Mouse (Mus musculus) CD4-positive, CD25-positive, alpha-beta regulatory T cell, adult 2 months (primary cell): ENCODE measurements around the gene Serpinh1.
A peak's percentile ranks its signal among the peaks of the same experiment; 100 is the strongest.

Experiments
- DNase-seq: peaks from one replicate; pipeline ENCODE4 v3.0.0-alpha.2; 2012; ENCODE audit warnings: low read depth, low spot score

The Serpinh1 gene

GRCm38 (mm10) chr7:99374325-99374724 lies 21.3 kb upstream of the Serpinh1 start:
- DNase-seq: peak; percentile 27

GRCm38 (mm10) chr7:99366716-99367115 lies 13.7 kb upstream of the Serpinh1 start:
- no peak for DNase-seq

- DNase-seq: peak; percentile 79
Observed at GRCm38 (mm10) chr7:99365069-99365468, 12.0 kb upstream of the Serpinh1 start.

- no peak for DNase-seq
Observed at GRCm38 (mm10) chr7:99362137-99362536, 9.1 kb upstream of the Serpinh1 start.

- DNase-seq: no peak
Observed at GRCm38 (mm10) chr7:99360803-99361414, 7.9 kb upstream of the Serpinh1 start.

- DNase-seq: no peak
Observed at GRCm38 (mm10) chr7:99360021-99360802, 7.2 kb upstream of the Serpinh1 start.

GRCm38 (mm10) chr7:99358371-99358770 lies 5.3 kb upstream of the Serpinh1 start:
- no peak for DNase-seq

GRCm38 (mm10) chr7:99357201-99357600 lies 4.2 kb upstream of the Serpinh1 start:
- no peak for DNase-seq

- no peak for DNase-seq
Observed at GRCm38 (mm10) chr7:99356244-99356930, 3.3 kb upstream of the Serpinh1 start.

GRCm38 (mm10) chr7:99355731-99356131 lies 2.7 kb upstream of the Serpinh1 start:
- no peak for DNase-seq

GRCm38 (mm10) chr7:99351802-99352517 lies 1.1 kb downstream of the Serpinh1 start:
- DNase-seq: no peak

- DNase-seq: no peak
Observed at GRCm38 (mm10) chr7:99351104-99351801, 1.8 kb downstream of the Serpinh1 start.

GRCm38 (mm10) chr7:99349782-99350720 lies 3.0 kb downstream of the Serpinh1 start:
- DNase-seq: no peak

- no peak for DNase-seq
Observed at GRCm38 (mm10) chr7:99348883-99349282, 4.2 kb downstream of the Serpinh1 start.

GRCm38 (mm10) chr7:99347268-99347667 lies 5.8 kb downstream of the Serpinh1 start:
- no peak for DNase-seq

GRCm38 (mm10) chr7:99343577-99343976 lies 9.5 kb downstream of the Serpinh1 start:
- DNase-seq: no peak

GRCm38 (mm10) chr7:99340736-99341135 lies 12.3 kb downstream of the Serpinh1 start:
- DNase-seq: no peak

- DNase-seq: peak; percentile 86
Observed at GRCm38 (mm10) chr7:99332774-99333480, 20.1 kb downstream of the Serpinh1 start.

GRCm38 (mm10) chr7:99330012-99330411 lies 23.0 kb downstream of the Serpinh1 start:
- no peak for DNase-seq

GRCm38 (mm10) chr7:99328847-99329246 lies 24.2 kb downstream of the Serpinh1 start:
- DNase-seq: no peak
